Mouse (Mus musculus): Measurements from ENCODE around the gene Csf2rb. TPM values are rescaled to one million over a fixed set of nuclear protein-coding genes. Genes with fewer than 3 reads are reported as not detected.
A peak's percentile ranks its signal among the peaks of the same experiment; 100 is the strongest.

The Csf2rb gene
- total and polyA plus RNA-seq, 3 experiments: 1.6 to 2.8 (median 2.2) TPM

DNA sequence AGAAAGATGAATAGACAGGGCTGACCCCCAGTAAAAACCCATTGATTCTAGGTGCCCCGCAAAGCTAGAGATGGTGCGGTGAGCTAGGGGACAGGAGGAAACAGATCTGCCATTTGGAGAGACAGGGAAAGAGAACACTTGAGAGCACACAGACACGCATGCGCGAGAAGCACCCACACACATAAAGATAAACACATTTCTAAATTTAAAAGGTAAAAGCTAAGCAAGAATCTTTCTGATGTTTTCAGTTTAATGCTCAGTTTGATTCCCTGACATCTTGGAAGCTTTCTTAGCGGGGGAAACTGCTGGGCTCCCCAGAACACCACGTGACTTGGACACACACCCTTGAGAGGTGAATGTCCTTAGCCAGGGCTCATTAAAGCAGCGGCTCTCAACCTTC lies 41.3 kb downstream of the Csf2rb start:
- no peak overlapping the region for H3K4me3 ChIP-seq
- H3K36me3 ChIP-seq (ENCODE audit: control insufficient read depth, insufficient read depth, low read length): no peaks in the 10 kb centered on the region
- H3K27me3 ChIP-seq (ENCODE audit: control insufficient read depth, insufficient read depth, low read length): no peaks in the 10 kb centered on the region
- intact Hi-C loops (cut with DNase I): loop anchor here (5.0 kb wide), 2 partner anchors 45 to 190 kb away; no protein-coding TSS in a partner anchor
- TF ChIP-seq CTCF (IDR thresholded peaks at IDR 0.05): no peak
- no peak for TF ChIP-seq EP300 (IDR thresholded peaks at IDR 0.05; ENCODE audit: insufficient read depth, low read depth, low read length)
- no peak for TF ChIP-seq POLR2A (IDR thresholded peaks at IDR 0.05; ENCODE audit: insufficient read depth, low read depth, low read length)
- H3K79me2 ChIP-seq (replicated peaks; ENCODE audit: control insufficient read depth, insufficient read depth, low read length): no peaks in the 10 kb centered on the region
- H3K4me1 ChIP-seq (ENCODE audit: control insufficient read depth, insufficient read depth, low read length): peaks cover 4% of the 10 kb centered on the region
- no peak overlapping the region for H3K9ac ChIP-seq (ENCODE audit: low read depth, low read length)
- DNase-seq: no peak
- no peak overlapping the region for H3K27ac ChIP-seq
- WGBS: 81% methylated on average over 8 of the region's 8 CpGs

DNA sequence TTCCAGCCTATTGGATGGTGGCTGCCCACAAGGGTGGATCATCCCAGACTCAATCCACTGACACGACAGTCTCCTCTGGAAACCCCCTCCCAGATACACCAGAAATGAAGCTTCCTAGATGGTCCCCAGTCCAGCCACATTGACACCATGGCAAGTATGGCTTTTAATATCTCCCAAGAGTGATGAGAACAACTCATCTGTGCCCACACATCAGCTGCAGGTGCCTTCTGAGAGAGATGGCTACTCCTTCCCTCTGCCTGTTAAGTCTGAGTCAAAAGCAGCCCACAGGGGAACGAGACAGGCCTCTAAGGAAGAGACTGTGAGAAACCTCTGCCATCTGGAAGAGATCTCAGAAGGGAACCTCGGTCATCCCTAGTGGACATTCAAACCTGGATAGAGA lies 42.3 kb downstream of the Csf2rb start:
- H3K27me3 ChIP-seq (ENCODE audit: control insufficient read depth, insufficient read depth, low read length): no peaks in the 10 kb centered on the region
- intact Hi-C loops (cut with DNase I): loop anchor here (5.0 kb wide), 2 partner anchors 46 to 191 kb away; no protein-coding TSS in a partner anchor
- WGBS: 81% methylated on average over 3 of the region's 3 CpGs
- H3K4me1 ChIP-seq (ENCODE audit: control insufficient read depth, insufficient read depth, low read length): peaks cover 4% of the 10 kb centered on the region
- H3K36me3 ChIP-seq (ENCODE audit: control insufficient read depth, insufficient read depth, low read length): no peaks in the 10 kb centered on the region
- TF ChIP-seq EP300 (IDR thresholded peaks at IDR 0.05; ENCODE audit: insufficient read depth, low read depth, low read length) (no peak), POLR2A (IDR thresholded peaks at IDR 0.05; ENCODE audit: insufficient read depth, low read depth, low read length) (no peak), CTCF (IDR thresholded peaks at IDR 0.05) (no peak)
- DNase-seq: no peak
- no peak overlapping the region for H3K4me3 ChIP-seq
- no peaks in the 10 kb centered on the region for H3K79me2 ChIP-seq (replicated peaks; ENCODE audit: control insufficient read depth, insufficient read depth, low read length)
- H3K27ac ChIP-seq: no peak overlapping the region
- no peak overlapping the region for H3K9ac ChIP-seq (ENCODE audit: low read depth, low read length)

DNA sequence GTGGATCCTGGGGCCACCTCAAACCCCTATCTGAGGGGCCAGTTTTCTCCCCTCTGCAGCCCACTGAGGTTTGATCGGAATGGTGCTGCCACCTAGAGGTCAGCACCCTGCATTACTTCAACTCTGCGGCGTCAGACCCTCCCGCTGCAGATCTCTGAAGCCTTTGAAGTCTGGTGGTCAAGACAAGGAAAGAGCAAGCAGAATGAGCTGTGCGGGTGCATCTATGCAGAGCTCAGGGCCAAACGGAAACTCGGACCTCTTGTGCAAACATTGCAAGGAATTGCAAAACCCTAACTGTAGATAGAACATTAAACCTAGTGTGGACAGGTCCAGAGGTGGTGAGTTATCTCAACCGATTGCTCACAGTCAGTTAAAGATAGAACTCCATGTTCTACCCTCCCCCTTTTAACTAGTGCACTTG lies 43.4 kb downstream of the Csf2rb start:
- H3K27me3 ChIP-seq (ENCODE audit: control insufficient read depth, insufficient read depth, low read length): no peaks in the 10 kb centered on the region
- no peaks in the 10 kb centered on the region for H3K79me2 ChIP-seq (replicated peaks; ENCODE audit: control insufficient read depth, insufficient read depth, low read length)
- no peak overlapping the region for H3K27ac ChIP-seq
- no peak overlapping the region for H3K9ac ChIP-seq (ENCODE audit: low read depth, low read length)
- intact Hi-C loops (cut with DNase I): loop anchor here (1.0 to 5.0 kb wide), 3 partner anchors 47 to 192 kb away; no protein-coding TSS in a partner anchor
- DNase-seq: peak; percentile 53 to 70
- no peak for TF ChIP-seq POLR2A (IDR thresholded peaks at IDR 0.05; ENCODE audit: insufficient read depth, low read depth, low read length)
- TF ChIP-seq CTCF (IDR thresholded peaks at IDR 0.05): peak; percentile 98; the same call in 1 of the 2 replicates
- TF ChIP-seq EP300 (IDR thresholded peaks at IDR 0.05; ENCODE audit: insufficient read depth, low read depth, low read length): 0 out of 2 replicates have a peak, but pooled peaks have one; percentile 23
- no peaks in the 10 kb centered on the region for H3K36me3 ChIP-seq (ENCODE audit: control insufficient read depth, insufficient read depth, low read length)
- peaks cover 4% of the 10 kb centered on the region for H3K4me1 ChIP-seq (ENCODE audit: control insufficient read depth, insufficient read depth, low read length)
- no peak overlapping the region for H3K4me3 ChIP-seq
- 1% methylated on average over 8 of the region's 8 CpGs for WGBS

DNA sequence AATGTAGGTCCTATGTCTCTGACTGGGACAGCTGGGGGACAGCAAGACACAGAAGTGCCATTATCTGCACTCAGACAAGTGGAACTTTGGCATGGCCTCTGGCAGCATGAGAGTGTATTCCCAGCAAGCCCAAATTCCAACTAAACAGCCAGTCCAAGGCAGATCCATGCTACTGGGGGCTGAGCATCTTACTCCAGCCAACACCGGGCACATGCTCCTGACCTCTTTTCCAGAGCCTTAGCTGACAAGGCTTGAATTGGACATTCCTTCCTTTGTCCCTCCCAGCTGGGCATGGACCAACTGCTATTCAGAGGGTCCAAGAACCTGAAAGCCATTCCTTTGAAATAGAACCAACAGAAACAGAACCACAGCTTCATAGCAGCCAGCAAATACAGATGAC lies 44.1 kb downstream of the Csf2rb start:
- no peak for TF ChIP-seq CTCF (IDR thresholded peaks at IDR 0.05)
- TF ChIP-seq POLR2A (IDR thresholded peaks at IDR 0.05; ENCODE audit: insufficient read depth, low read depth, low read length): no peak
- no peak for TF ChIP-seq EP300 (IDR thresholded peaks at IDR 0.05; ENCODE audit: insufficient read depth, low read depth, low read length)
- Histone ChIP-seq H3K36me3 (ENCODE audit: control insufficient read depth, insufficient read depth, low read length) (no peaks in the 10 kb centered on the region), H3K4me1 (ENCODE audit: control insufficient read depth, insufficient read depth, low read length) (peaks cover 4% of the 10 kb centered on the region), H3K27me3 (ENCODE audit: control insufficient read depth, insufficient read depth, low read length) (no peaks in the 10 kb centered on the region), H3K9ac (ENCODE audit: low read depth, low read length) (no peak overlapping the region), H3K27ac (no peak overlapping the region), H3K79me2 (replicated peaks; ENCODE audit: control insufficient read depth, insufficient read depth, low read length) (no peaks in the 10 kb centered on the region), H3K4me3 (no peak overlapping the region)
- WGBS: 48% methylated on average over 1 of the region's 1 CpGs
- DNase-seq: no peak
- intact Hi-C loops (cut with DNase I): loop anchor here (1.0 to 5.0 kb wide), 3 partner anchors 47 to 192 kb away; no protein-coding TSS in a partner anchor

DNA sequence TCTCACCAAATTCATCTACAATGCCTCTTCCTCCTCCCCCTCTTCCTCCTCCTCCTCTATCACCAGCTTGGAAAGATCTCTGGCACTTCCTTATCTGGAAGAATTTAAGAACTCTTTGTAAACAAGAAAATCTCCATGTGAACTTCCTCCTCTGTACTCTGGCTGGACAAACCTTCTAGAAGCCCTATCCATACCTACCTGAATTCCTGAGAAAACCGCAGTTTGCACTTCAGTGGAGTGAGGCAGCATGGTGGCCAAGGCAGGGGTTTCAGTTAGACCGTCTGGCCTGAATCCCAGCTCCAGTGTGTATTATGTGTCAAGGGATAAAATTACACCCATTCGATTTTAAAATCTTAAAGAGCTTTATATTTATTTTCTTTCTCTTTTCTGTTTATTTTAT lies 47.2 kb downstream of the Csf2rb start:
- Histone ChIP-seq H3K9ac (ENCODE audit: low read depth, low read length) (no peak overlapping the region), H3K27me3 (ENCODE audit: control insufficient read depth, insufficient read depth, low read length) (no peaks in the 10 kb centered on the region), H3K4me3 (no peak overlapping the region), H3K27ac (no peak overlapping the region), H3K36me3 (ENCODE audit: control insufficient read depth, insufficient read depth, low read length) (no peaks in the 10 kb centered on the region), H3K79me2 (replicated peaks; ENCODE audit: control insufficient read depth, insufficient read depth, low read length) (no peaks in the 10 kb centered on the region), H3K4me1 (ENCODE audit: control insufficient read depth, insufficient read depth, low read length) (peaks cover 4% of the 10 kb centered on the region)
- no peak for DNase-seq
- WGBS: 60% methylated on average over 3 of the region's 3 CpGs
- intact Hi-C loops (cut with DNase I): no loop called here
- no peak for TF ChIP-seq EP300 (IDR thresholded peaks at IDR 0.05; ENCODE audit: insufficient read depth, low read depth, low read length)
- TF ChIP-seq POLR2A (IDR thresholded peaks at IDR 0.05; ENCODE audit: insufficient read depth, low read depth, low read length): no peak
- no peak for TF ChIP-seq CTCF (IDR thresholded peaks at IDR 0.05)

DNA sequence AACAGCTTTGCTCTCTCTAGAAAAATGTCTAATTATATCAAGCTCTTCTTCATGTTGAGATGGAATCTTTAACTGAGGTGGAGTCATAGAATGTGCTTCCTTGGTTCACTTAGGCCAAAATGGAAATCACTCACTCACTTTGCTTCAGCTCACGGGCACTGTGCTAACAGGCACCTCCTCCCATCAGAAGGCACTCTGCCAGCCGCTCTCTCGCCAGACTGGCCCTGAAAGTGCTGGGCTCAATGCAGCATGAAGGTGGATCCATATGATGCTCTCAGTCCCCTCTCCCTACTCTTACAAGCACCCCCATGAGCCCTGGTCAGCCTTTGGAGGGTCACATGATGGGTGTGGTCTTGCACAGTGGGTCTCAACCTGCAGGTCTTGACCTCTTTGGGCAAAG lies 48.7 kb downstream of the Csf2rb start:
- intact Hi-C loops (cut with DNase I): no loop called here
- 52% methylated on average over 3 of the region's 3 CpGs for WGBS

More for the DNA sequence above, 48.7 kb downstream of the Csf2rb start:
- Histone ChIP-seq H3K4me1 (ENCODE audit: control insufficient read depth, insufficient read depth, low read length) (peaks cover 3% of the 10 kb centered on the region), H3K36me3 (ENCODE audit: control insufficient read depth, insufficient read depth, low read length) (no peaks in the 10 kb centered on the region), H3K9ac (ENCODE audit: low read depth, low read length) (no peak overlapping the region), H3K4me3 (no peak overlapping the region), H3K27me3 (ENCODE audit: control insufficient read depth, insufficient read depth, low read length) (no peaks in the 10 kb centered on the region), H3K79me2 (replicated peaks; ENCODE audit: control insufficient read depth, insufficient read depth, low read length) (no peaks in the 10 kb centered on the region), H3K27ac (no peak overlapping the region)
- no peak for TF ChIP-seq EP300 (IDR thresholded peaks at IDR 0.05; ENCODE audit: insufficient read depth, low read depth, low read length)
- no peak for TF ChIP-seq CTCF (IDR thresholded peaks at IDR 0.05)
- no peak for TF ChIP-seq POLR2A (IDR thresholded peaks at IDR 0.05; ENCODE audit: insufficient read depth, low read depth, low read length)
- no peak for DNase-seq
